Mouse (Mus musculus): ENCODE data around the gene Tmed4. TPM values are rescaled to one million over a fixed set of nuclear protein-coding genes. Genes with fewer than 3 reads are reported as not detected.
A peak's percentile ranks its signal among the peaks of the same experiment; 100 is the strongest.

Gene Tmed4
- polyA plus RNA-seq (2015; fragmentation: Nextera tagmentation; extraction: Ambion mirVana), result 102 and 105 TPM in 2 replicates

- H3K36me3 ChIP-seq, result peaks cover 17% of the 10 kb centered on the region
- peak within 1 kb of the TSS; percentile 31; the same call in 1 of the 2 replicates for H3K27ac ChIP-seq (replicated peaks)
- peak within 1 kb of the TSS; percentile 91 for H3K4me3 ChIP-seq (replicated peaks)
- no peaks in the 10 kb centered on the region for H3K27me3 ChIP-seq
- H3K9ac ChIP-seq, result peak within 1 kb of the TSS; percentile 85
- peak; percentile 97 for ATAC-seq (ENCODE audit: insufficient number of reproducible peaks, low FRiP score, low TSS enrichment, low read depth)
- peak within 1 kb of the TSS; percentile 80 for H3K4me2 ChIP-seq (replicated peaks)
- WGBS, result under 1% methylated on average over 39 of the region's 39 CpGs
- peaks cover 24% of the 10 kb centered on the region for H3K4me1 ChIP-seq
- no peaks in the 10 kb centered on the region for H3K9me3 ChIP-seq (replicated peaks)
Observed at GRCm38 (mm10) chr11:6274387-6275093, at the start of gene Tmed4. Tmed4 (minus strand) TSS chr11:6274870.

- Histone ChIP-seq H3K9ac (no peak overlapping the region), H3K9me3 (replicated peaks) (no peaks in the 10 kb centered on the region), H3K4me1 (no peaks in the 10 kb centered on the region), H3K27me3 (no peaks in the 10 kb centered on the region), H3K4me2 (replicated peaks) (no peak overlapping the region), H3K36me3 (peaks cover 16% of the 10 kb centered on the region; the same call in 1 of the 2 replicates), H3K4me3 (replicated peaks) (no peak overlapping the region), H3K27ac (replicated peaks) (no peak overlapping the region)
- 87% methylated on average over 5 of the region's 5 CpGs for WGBS
- no peak for ATAC-seq (ENCODE audit: insufficient number of reproducible peaks, low FRiP score, low TSS enrichment, low read depth)
Observed at GRCm38 (mm10) chr11:6323348-6323747, 48.7 kb upstream of the Tmed4 start.

GRCm38 (mm10) chr11:6322086-6322485 lies 47.4 kb upstream of the Tmed4 start:
- Histone ChIP-seq H3K36me3 (peaks cover 24% of the 10 kb centered on the region; the same call in 1 of the 2 replicates), H3K9ac (no peak overlapping the region)
- ATAC-seq (ENCODE audit: insufficient number of reproducible peaks, low FRiP score, low TSS enrichment, low read depth), result no peak

GRCm38 (mm10) chr11:6319374-6319773 lies 44.7 kb upstream of the Tmed4 start:
- H3K27me3 ChIP-seq, result no peaks in the 10 kb centered on the region
- H3K36me3 ChIP-seq, result peaks cover 47% of the 10 kb centered on the region
- WGBS, result 86% methylated on average over 2 of the region's 2 CpGs
- H3K4me1 ChIP-seq, result no peaks in the 10 kb centered on the region
- no peaks in the 10 kb centered on the region for H3K9me3 ChIP-seq (replicated peaks)
- ATAC-seq (ENCODE audit: insufficient number of reproducible peaks, low FRiP score, low TSS enrichment, low read depth), result no peak
- H3K4me3 ChIP-seq (replicated peaks), result no peak overlapping the region
- no peak overlapping the region for H3K9ac ChIP-seq
- H3K4me2 ChIP-seq (replicated peaks), result no peak overlapping the region
- no peak overlapping the region for H3K27ac ChIP-seq (replicated peaks)

More at GRCm38 (mm10) chr11:6322086-6322485, 47.4 kb upstream of the Tmed4 start:
- H3K4me1 ChIP-seq, result no peaks in the 10 kb centered on the region
- H3K27me3 ChIP-seq, result no peaks in the 10 kb centered on the region
- 86% methylated on average over 2 of the region's 2 CpGs for WGBS
- H3K9me3 ChIP-seq (replicated peaks), result no peaks in the 10 kb centered on the region
- H3K27ac ChIP-seq (replicated peaks), result no peak overlapping the region
- H3K4me2 ChIP-seq (replicated peaks), result no peak overlapping the region
- no peak overlapping the region for H3K4me3 ChIP-seq (replicated peaks)

- ATAC-seq (ENCODE audit: insufficient number of reproducible peaks, low FRiP score, low TSS enrichment, low read depth), result no peak
- peaks cover 51% of the 10 kb centered on the region for H3K36me3 ChIP-seq
- 91% methylated on average over 5 of the region's 5 CpGs for WGBS
Observed at GRCm38 (mm10) chr11:6318559-6318958, 43.9 kb upstream of the Tmed4 start.

GRCm38 (mm10) chr11:6316821-6317220 lies 42.2 kb upstream of the Tmed4 start:
- H3K9me3 ChIP-seq (replicated peaks), result no peaks in the 10 kb centered on the region
- no peak overlapping the region for H3K4me3 ChIP-seq (replicated peaks)
- H3K4me2 ChIP-seq (replicated peaks), result no peak overlapping the region
- H3K36me3 ChIP-seq, result peaks cover 54% of the 10 kb centered on the region
- H3K4me1 ChIP-seq, result no peaks in the 10 kb centered on the region
- no peak for ATAC-seq (ENCODE audit: insufficient number of reproducible peaks, low FRiP score, low TSS enrichment, low read depth)
- 87% methylated on average over 11 of the region's 11 CpGs for WGBS
- no peaks in the 10 kb centered on the region for H3K27me3 ChIP-seq
- H3K9ac ChIP-seq, result no peak overlapping the region
- no peak overlapping the region for H3K27ac ChIP-seq (replicated peaks)

More at GRCm38 (mm10) chr11:6318559-6318958, 43.9 kb upstream of the Tmed4 start:
- Histone ChIP-seq H3K4me2 (replicated peaks) (no peak overlapping the region), H3K27ac (replicated peaks) (no peak overlapping the region), H3K9me3 (replicated peaks) (no peaks in the 10 kb centered on the region), H3K4me3 (replicated peaks) (no peak overlapping the region), H3K9ac (no peak overlapping the region), H3K27me3 (no peaks in the 10 kb centered on the region), H3K4me1 (no peaks in the 10 kb centered on the region)

GRCm38 (mm10) chr11:6313874-6314406 lies 39.3 kb upstream of the Tmed4 start:
- H3K27me3 ChIP-seq, result no peaks in the 10 kb centered on the region
- 81% methylated on average over 7 of the region's 7 CpGs for WGBS
- H3K4me1 ChIP-seq, result no peaks in the 10 kb centered on the region
- no peak overlapping the region for H3K4me3 ChIP-seq (replicated peaks)
- no peak for ATAC-seq (ENCODE audit: insufficient number of reproducible peaks, low FRiP score, low TSS enrichment, low read depth)
- no peak overlapping the region for H3K4me2 ChIP-seq (replicated peaks)
- H3K27ac ChIP-seq (replicated peaks), result no peak overlapping the region
- H3K36me3 ChIP-seq, result peaks cover 59% of the 10 kb centered on the region
- no peak overlapping the region for H3K9ac ChIP-seq
- H3K9me3 ChIP-seq (replicated peaks), result no peaks in the 10 kb centered on the region

GRCm38 (mm10) chr11:6308181-6308580 lies 33.5 kb upstream of the Tmed4 start:
- 85% methylated on average over 4 of the region's 4 CpGs for WGBS
- no peaks in the 10 kb centered on the region for H3K4me1 ChIP-seq

GRCm38 (mm10) chr11:6305943-6306430 lies 31.3 kb upstream of the Tmed4 start:
- H3K9me3 ChIP-seq (replicated peaks), result no peaks in the 10 kb centered on the region
- peaks cover 39% of the 10 kb centered on the region for H3K36me3 ChIP-seq

More at GRCm38 (mm10) chr11:6308181-6308580, 33.5 kb upstream of the Tmed4 start:
- Histone ChIP-seq H3K4me3 (replicated peaks) (no peak overlapping the region), H3K36me3 (peaks cover 35% of the 10 kb centered on the region), H3K9me3 (replicated peaks) (no peaks in the 10 kb centered on the region), H3K4me2 (replicated peaks) (no peak overlapping the region), H3K27me3 (no peaks in the 10 kb centered on the region), H3K27ac (replicated peaks) (no peak overlapping the region), H3K9ac (no peak overlapping the region)
- no peak for ATAC-seq (ENCODE audit: insufficient number of reproducible peaks, low FRiP score, low TSS enrichment, low read depth)

GRCm38 (mm10) chr11:6302793-6303192 lies 28.1 kb upstream of the Tmed4 start:
- H3K4me1 ChIP-seq, result no peaks in the 10 kb centered on the region
- no peak overlapping the region for H3K4me2 ChIP-seq (replicated peaks)
- ATAC-seq (ENCODE audit: insufficient number of reproducible peaks, low FRiP score, low TSS enrichment, low read depth), result no peak
- no peaks in the 10 kb centered on the region for H3K27me3 ChIP-seq
- 86% methylated on average over 2 of the region's 2 CpGs for WGBS
- H3K27ac ChIP-seq (replicated peaks), result no peak overlapping the region
- peaks cover 55% of the 10 kb centered on the region for H3K36me3 ChIP-seq
- no peak overlapping the region for H3K9ac ChIP-seq
- no peak overlapping the region for H3K4me3 ChIP-seq (replicated peaks)
- no peaks in the 10 kb centered on the region for H3K9me3 ChIP-seq (replicated peaks)

More at GRCm38 (mm10) chr11:6305943-6306430, 31.3 kb upstream of the Tmed4 start:
- Histone ChIP-seq H3K4me2 (replicated peaks) (no peak overlapping the region), H3K9ac (no peak overlapping the region), H3K4me1 (no peaks in the 10 kb centered on the region), H3K4me3 (replicated peaks) (no peak overlapping the region), H3K27ac (replicated peaks) (no peak overlapping the region), H3K27me3 (no peaks in the 10 kb centered on the region)
- 67% methylated on average over 1 of the region's 1 CpGs for WGBS
- ATAC-seq (ENCODE audit: insufficient number of reproducible peaks, low FRiP score, low TSS enrichment, low read depth), result no peak

- Histone ChIP-seq H3K36me3 (peaks cover 56% of the 10 kb centered on the region), H3K4me3 (replicated peaks) (no peak overlapping the region)
- WGBS, result 77% methylated on average over 2 of the region's 2 CpGs
Observed at GRCm38 (mm10) chr11:6299435-6299834, 24.8 kb upstream of the Tmed4 start.

More at GRCm38 (mm10) chr11:6299435-6299834, 24.8 kb upstream of the Tmed4 start:
- no peak overlapping the region for H3K9ac ChIP-seq
- H3K4me1 ChIP-seq, result no peaks in the 10 kb centered on the region
- no peaks in the 10 kb centered on the region for H3K27me3 ChIP-seq
- no peak overlapping the region for H3K4me2 ChIP-seq (replicated peaks)
- ATAC-seq (ENCODE audit: insufficient number of reproducible peaks, low FRiP score, low TSS enrichment, low read depth), result no peak
- no peaks in the 10 kb centered on the region for H3K9me3 ChIP-seq (replicated peaks)
- H3K27ac ChIP-seq (replicated peaks), result no peak overlapping the region
